Mouse (Mus musculus) stomach, postnatal 0 days (tissue): ENCODE results near the gene Esrrb.

Experiments used
- CTCF ChIP-seq: IDR thresholded peaks from 2 replicates; pipeline ENCODE4 v1.5.1; 2016; ENCODE audit warnings: antibody characterized with exemption, low read depth, mild to moderate bottlenecking, moderate library complexity
- EP300 ChIP-seq: optimal IDR thresholded peaks from 2 replicates; pipeline ENCODE3; 2016; ENCODE audit warnings: antibody characterized with exemption

DNA sequence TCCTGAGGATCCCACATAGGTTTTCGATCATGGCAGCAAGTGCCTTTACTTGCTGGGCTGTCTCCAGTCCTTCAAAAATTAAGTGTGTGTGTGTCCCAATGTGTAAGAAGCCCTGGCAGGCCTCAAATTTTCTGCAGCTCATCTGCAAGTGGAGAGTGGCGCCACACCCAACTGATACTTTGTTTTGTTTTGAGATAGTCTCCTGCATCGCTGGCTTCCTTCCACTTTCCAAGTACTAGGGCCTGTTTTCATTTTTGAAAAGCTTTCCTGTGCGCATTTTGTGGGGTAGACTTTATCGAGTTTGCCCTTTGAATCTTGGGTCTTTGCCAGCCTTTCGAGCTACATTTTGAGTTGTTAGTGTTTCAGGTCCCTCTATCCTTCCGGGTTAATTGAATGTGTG, 115.1 kb downstream of the Esrrb start:
- TF ChIP-seq CTCF = no peak
- no peak for TF ChIP-seq EP300
